Mouse (Mus musculus): ENCODE results near the gene Gstm4. TPM values are rescaled to one million over a fixed set of nuclear protein-coding genes. Genes with fewer than 3 reads are reported as not detected.

The Gstm4 gene
- polyA plus RNA-seq (2012; rRNA removed): 9.9 and 10.0 TPM in 2 replicates

GRCm38 (mm10) chr3:108044394-108045140 lies at the start of gene Gstm4:
Gene Gstm4 (minus strand): TSS chr3:108044894.
- peak; percentile 87 for DNase-seq (ENCODE audit: low read depth, low spot score)
- 5% methylated on average over 29 of the region's 29 CpGs for WGBS

GRCm38 (mm10) chr3:108094146-108094545 lies 49.5 kb upstream of the Gstm4 start:
- WGBS: 88% methylated on average over 1 of the region's 1 CpGs
- DNase-seq (ENCODE audit: low read depth, low spot score): no peak

- WGBS: 68% methylated on average over 6 of the region's 6 CpGs
- DNase-seq (ENCODE audit: low read depth, low spot score): no peak
These were observed 48.6 kb upstream of the Gstm4 start for GRCm38 (mm10) chr3:108093306-108093705.

- WGBS: 80% methylated on average over 15 of the region's 15 CpGs
- DNase-seq (ENCODE audit: low read depth, low spot score): no peak
These were observed 47.9 kb upstream of the Gstm4 start, which contains the start of gene Gnat2 for GRCm38 (mm10) chr3:108092536-108093115. Gene Gnat2 (plus strand): TSS chr3:108092789.

GRCm38 (mm10) chr3:108092030-108092429 lies 47.3 kb upstream of the Gstm4 start:
- 82% methylated on average over 6 of the region's 6 CpGs for WGBS
- DNase-seq (ENCODE audit: low read depth, low spot score): no peak

- DNase-seq (ENCODE audit: low read depth, low spot score): no peak
- 52% methylated on average over 2 of the region's 2 CpGs for WGBS
These were observed 45.9 kb upstream of the Gstm4 start for GRCm38 (mm10) chr3:108090561-108090960.

- no peak for DNase-seq (ENCODE audit: low read depth, low spot score)
- 46% methylated on average over 2 of the region's 2 CpGs for WGBS
These were observed 45.2 kb upstream of the Gstm4 start for GRCm38 (mm10) chr3:108089916-108090315.

GRCm38 (mm10) chr3:108088842-108089380 lies 44.2 kb upstream of the Gstm4 start:
- 53% methylated on average over 5 of the region's 5 CpGs for WGBS
- DNase-seq (ENCODE audit: low read depth, low spot score): no peak

- 88% methylated on average over 3 of the region's 3 CpGs for WGBS
- DNase-seq (ENCODE audit: low read depth, low spot score): no peak
These were observed 42.6 kb upstream of the Gstm4 start for GRCm38 (mm10) chr3:108087329-108087728.

- under 1% methylated on average over 29 of the region's 29 CpGs for WGBS
These were observed 41.8 kb upstream of the Gstm4 start, which contains the start of gene Ampd2 for GRCm38 (mm10) chr3:108086470-108086979. Gene Ampd2 (minus strand): TSS chr3:108086651.

GRCm38 (mm10) chr3:108085721-108086469 lies 41.2 kb upstream of the Gstm4 start:
- DNase-seq (ENCODE audit: low read depth, low spot score): peak; percentile 60

More at GRCm38 (mm10) chr3:108086470-108086979, 41.8 kb upstream of the Gstm4 start, which contains the start of gene Ampd2:
- peak; percentile 64 for DNase-seq (ENCODE audit: low read depth, low spot score)

GRCm38 (mm10) chr3:108085281-108085720 lies 40.6 kb upstream of the Gstm4 start:
- under 1% methylated on average over 14 of the region's 14 CpGs for WGBS
- peak; percentile 84 for DNase-seq (ENCODE audit: low read depth, low spot score)

More at GRCm38 (mm10) chr3:108085721-108086469, 41.2 kb upstream of the Gstm4 start:
- under 1% methylated on average over 31 of the region's 31 CpGs for WGBS

GRCm38 (mm10) chr3:108084767-108085270 lies 40.1 kb upstream of the Gstm4 start:
- 6% methylated on average over 13 of the region's 13 CpGs for WGBS
- DNase-seq (ENCODE audit: low read depth, low spot score): no peak

- no peak for DNase-seq (ENCODE audit: low read depth, low spot score)
- WGBS: 68% methylated on average over 4 of the region's 4 CpGs
These were observed 39.3 kb upstream of the Gstm4 start for GRCm38 (mm10) chr3:108083904-108084407.

- whole genome bisulfite sequencing: 43% methylated on average over 2 of the region's 2 CpGs
- no peak for DNase-seq (ENCODE audit: low read depth, low spot score)
These were observed 38.5 kb upstream of the Gstm4 start for GRCm38 (mm10) chr3:108083161-108083560.

- DNase-seq (ENCODE audit: low read depth, low spot score): no peak
- 64% methylated on average over 1 of the region's 1 CpGs for WGBS
These were observed 37.7 kb upstream of the Gstm4 start for GRCm38 (mm10) chr3:108082251-108082875.

- no peak for DNase-seq (ENCODE audit: low read depth, low spot score)
- WGBS: 62% methylated on average over 4 of the region's 4 CpGs
These were observed 37.0 kb upstream of the Gstm4 start for GRCm38 (mm10) chr3:108081681-108082080.

- DNase-seq (ENCODE audit: low read depth, low spot score): no peak
- WGBS: 86% methylated on average over 9 of the region's 9 CpGs
These were observed 32.1 kb upstream of the Gstm4 start for GRCm38 (mm10) chr3:108076836-108077235.
